In the genomic region with DNA sequence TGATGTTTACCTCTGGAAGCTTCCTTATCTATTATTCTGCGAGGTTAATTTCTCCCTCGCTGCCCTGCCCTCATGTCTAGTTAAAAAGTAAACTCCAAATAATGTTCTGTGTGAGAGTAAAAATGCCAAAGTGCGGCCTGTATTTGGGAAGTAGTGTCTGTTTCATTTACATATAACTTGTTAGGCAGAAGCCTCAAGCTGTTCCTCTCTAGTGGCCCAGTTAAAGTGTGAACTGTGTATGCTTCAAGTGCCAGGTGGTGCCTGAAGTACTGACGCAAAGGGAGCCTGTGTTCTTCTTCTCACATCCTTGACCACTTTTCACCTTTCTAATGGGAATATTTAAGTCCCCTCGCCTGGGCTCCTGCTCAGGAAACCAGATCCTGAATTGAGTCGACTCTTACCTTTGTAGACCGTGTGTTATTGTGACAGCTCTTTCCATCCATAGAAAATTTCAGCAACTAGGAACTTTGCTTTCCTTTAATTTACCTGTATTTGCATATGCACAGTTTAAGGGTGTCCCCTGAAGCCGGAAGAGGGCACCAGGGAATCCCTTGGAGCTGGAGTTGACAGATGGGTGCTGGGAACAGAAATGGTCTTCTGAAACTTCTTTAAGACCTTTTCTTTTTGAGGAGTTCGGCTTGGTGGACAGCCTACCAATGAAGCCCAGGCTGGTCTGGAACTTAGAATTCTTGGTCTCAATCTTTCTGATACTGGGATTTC, we compare ENCODE assay signal across 8 mouse cellular contexts. TPM values are rescaled to one million over a fixed set of nuclear protein-coding genes. Genes with fewer than 3 reads are reported as not detected.
DNase-seq lines count a peak whose midpoint lies in the region; ATAC-seq and TF ChIP-seq lines count a peak whose summit lies in the region.

No protein-coding gene starts in this region.

- TF ChIP-seq CTCF in thymus, adult 2 months (IDR thresholded peaks at IDR 0.05; ENCODE audit: borderline replicate concordance, control insufficient read depth, extremely low read depth, insufficient read depth, low read length, poor library complexity): no peak
- no peak for TF ChIP-seq CTCF in small intestine, adult 2 months (IDR thresholded peaks at IDR 0.05; ENCODE audit: extremely low read depth, insufficient read length, insufficient replicate concordance, low read depth, low read length)

- H3K4me1 ChIP-seq in thymus, adult 2 months (replicated peaks; ENCODE audit: control insufficient read depth, insufficient read depth, low read length): peaks cover 5% of the 10 kb centered on the region; the same call in 1 of the 2 replicates
- peaks cover 21% of the 10 kb centered on the region for H3K4me1 ChIP-seq in hindbrain, embryonic 10.5 days (replicated peaks)
- H3K4me1 ChIP-seq in limb, embryonic 14.5 days (ENCODE audit: control insufficient read depth, insufficient read depth, low read length): peaks cover 8% of the 10 kb centered on the region; the same call in 1 of the 2 replicates
- H3K4me1 ChIP-seq in small intestine, adult 2 months (ENCODE audit: control insufficient read depth, insufficient read depth, insufficient read length, low read length): peaks cover 14% of the 10 kb centered on the region; the same call in 1 of the 2 replicates

- WGBS in thymus, adult 2 months: 44% methylated on average over 9 of the region's 9 CpGs
- WGBS in hindbrain, embryonic 10.5 days: 44% methylated on average over 9 of the region's 9 CpGs
- 31% methylated on average over 9 of the region's 9 CpGs for WGBS in limb, embryonic 14.5 days
- 22% methylated on average over 9 of the region's 9 CpGs for WGBS in small intestine, adult 2 months

- H3K36me3 ChIP-seq in thymus, adult 2 months (ENCODE audit: control insufficient read depth, insufficient read depth, low read length): no peaks in the 10 kb centered on the region
- peaks cover 6% of the 10 kb centered on the region; the same call in 1 of the 2 replicates for H3K36me3 ChIP-seq in hindbrain, embryonic 10.5 days
- peaks cover 3% of the 10 kb centered on the region; the same call in 1 of the 2 replicates for H3K36me3 ChIP-seq in limb, embryonic 14.5 days (ENCODE audit: control insufficient read depth, insufficient read depth, low read length)
- no peaks in the 10 kb centered on the region for H3K36me3 ChIP-seq in small intestine, adult 2 months (ENCODE audit: control insufficient read depth, insufficient read depth, low read length)

- no peak overlapping the region for H3K4me3 ChIP-seq in thymus, adult 2 months (ENCODE audit: control insufficient read depth, insufficient read depth, low read length)
- H3K4me3 ChIP-seq in hindbrain, embryonic 10.5 days: peak overlapping the region; percentile 85
- peak overlapping the region; percentile 80 for H3K4me3 ChIP-seq in limb, embryonic 14.5 days (replicated peaks; ENCODE audit: low read length)
- H3K4me3 ChIP-seq in small intestine, adult 2 months (ENCODE audit: low read depth, low read length): peak overlapping the region; percentile 90; the same call in 1 of the 2 replicates

- DNase-seq in embryo, embryonic 11 days: peak; percentile 3
- DNase-seq in embryo, embryonic 10 days (ENCODE audit: low spot score): no peak
- peak; percentile 5 for DNase-seq in thymus, adult 2 months
- DNase-seq in thymus, postnatal 4 days: no peak
- no peak for DNase-seq in hindbrain, embryonic 10.5 days (ENCODE audit: low spot score)
- DNase-seq in limb, embryonic 14.5 days (ENCODE audit: low spot score): no peak
- DNase-seq in layer of hippocampus, postnatal 14 days (ENCODE audit: low spot score in 2 of 2): no peak

- peak overlapping the region; percentile 79 for H3K9ac ChIP-seq in limb, embryonic 14.5 days (ENCODE audit: low read depth, low read length, severe bottlenecking)

- H3K4me2 ChIP-seq in limb, embryonic 14.5 days (replicated peaks; ENCODE audit: low read depth, low read length, severe bottlenecking): peak overlapping the region; percentile 65

- H3K9me3 ChIP-seq in hindbrain, embryonic 10.5 days: no peaks in the 10 kb centered on the region
- H3K9me3 ChIP-seq in limb, embryonic 14.5 days (ENCODE audit: control insufficient read depth, low read length): no peaks in the 10 kb centered on the region

- no peak for ATAC-seq in limb, embryonic 14.5 days (ENCODE audit: low FRiP score, low read depth)

- H3K27me3 ChIP-seq in thymus, adult 2 months (ENCODE audit: control insufficient read depth, insufficient read depth, low read length): no peaks in the 10 kb centered on the region
- H3K27me3 ChIP-seq in hindbrain, embryonic 10.5 days (ENCODE audit: insufficient read depth, poor library complexity, severe bottlenecking): no peaks in the 10 kb centered on the region
- H3K27me3 ChIP-seq in limb, embryonic 14.5 days (ENCODE audit: control insufficient read depth, insufficient read depth, low read length): no peaks in the 10 kb centered on the region
- no peaks in the 10 kb centered on the region for H3K27me3 ChIP-seq in small intestine, adult 2 months (ENCODE audit: control insufficient read depth, insufficient read depth, low read length)

- no peak overlapping the region for H3K27ac ChIP-seq in thymus, adult 2 months (ENCODE audit: control insufficient read depth, insufficient read depth, low read length)
- 0 out of 2 replicates have a peak overlapping the region, but pooled peaks have one; percentile 84 for H3K27ac ChIP-seq in hindbrain, embryonic 10.5 days
- no peak overlapping the region for H3K27ac ChIP-seq in limb, embryonic 14.5 days (replicated peaks; ENCODE audit: low read depth, low read length)
- H3K27ac ChIP-seq in small intestine, adult 2 months (ENCODE audit: insufficient read depth, low read depth, low read length): peak overlapping the region; percentile 20; the same call in 1 of the 2 replicates

- no peak for TF ChIP-seq POLR2A in thymus, adult 2 months (IDR thresholded peaks at IDR 0.05; ENCODE audit: control insufficient read depth, extremely low read depth, insufficient read depth, low read length, poor library complexity)
- TF ChIP-seq POLR2A in limb, embryonic 14.5 days (IDR thresholded peaks at IDR 0.05; ENCODE audit: borderline replicate concordance, extremely low read depth, insufficient read depth, insufficient read length): no peak
- TF ChIP-seq POLR2A in small intestine, adult 2 months (IDR thresholded peaks at IDR 0.05; ENCODE audit: low read depth, low read length): no peak

RNA-seq across cellular contexts. Expression of gene Pi4ka, which starts 0.6 kb away (rescaled TPM):
- 75.5 and 78.4 TPM in 2 replicates for polyA plus RNA-seq in thymus, adult 2 months (2012; rRNA removed)
- polyA plus RNA-seq in hindbrain, embryonic 10.5 days (2016; fragmentation: Nextera tagmentation; extraction: Ambion mirVana): 38.8 and 48.4 TPM in 2 replicates
- 62.3 and 74.3 TPM in 2 replicates for polyA plus RNA-seq in limb, embryonic 14.5 days (2012; rRNA removed)
- polyA plus RNA-seq in limb, embryonic 14.5 days (2014; fragmentation: Nextera tagmentation; extraction: Ambion mirVana): 36.5 and 37.5 TPM in 2 replicates
- polyA plus RNA-seq in small intestine, adult 2 months (2012; rRNA removed): 19.2 and 56.9 TPM in 2 replicates
- 100 to 1,000 TPM; 222 to 236 TPM for total RNA-seq in layer of hippocampus, postnatal 14 days (2021)

RNA-seq across cellular contexts. Expression of gene Snap29, which starts 0.9 kb away (rescaled TPM):
- polyA plus RNA-seq in thymus, adult 2 months (2012; rRNA removed): 7.5 and 8.1 TPM in 2 replicates
- 11.9 and 12.9 TPM in 2 replicates for polyA plus RNA-seq in hindbrain, embryonic 10.5 days (2016; fragmentation: Nextera tagmentation; extraction: Ambion mirVana)
- 9.0 and 9.7 TPM in 2 replicates for polyA plus RNA-seq in limb, embryonic 14.5 days (2012; rRNA removed)
- 6.6 and 7.8 TPM in 2 replicates for polyA plus RNA-seq in limb, embryonic 14.5 days (2014; fragmentation: Nextera tagmentation; extraction: Ambion mirVana)
- 3.8 and 7.5 TPM in 2 replicates for polyA plus RNA-seq in small intestine, adult 2 months (2012; rRNA removed)
- 10 to 100 TPM; 27.3 to 31.2 TPM for total RNA-seq in layer of hippocampus, postnatal 14 days (2021)

RNA-seq across cellular contexts. Expression of gene Crkl, which starts 45.1 kb away (rescaled TPM):
- 147 and 200 TPM in 2 replicates for polyA plus RNA-seq in thymus, adult 2 months (2012; rRNA removed)
- polyA plus RNA-seq in hindbrain, embryonic 10.5 days (2016; fragmentation: Nextera tagmentation; extraction: Ambion mirVana): 75.8 and 81.5 TPM in 2 replicates
- polyA plus RNA-seq in limb, embryonic 14.5 days (2012; rRNA removed): 36.6 and 65.3 TPM in 2 replicates
- 62.9 and 70.7 TPM in 2 replicates for polyA plus RNA-seq in limb, embryonic 14.5 days (2014; fragmentation: Nextera tagmentation; extraction: Ambion mirVana)
- 33.5 and 47.3 TPM in 2 replicates for polyA plus RNA-seq in small intestine, adult 2 months (2012; rRNA removed)
- total RNA-seq in layer of hippocampus, postnatal 14 days (2021): 10 to 100 TPM; 37.3 to 37.4 TPM

Comparison
In these comparisons a context has a peak if more than half of its experiments do, and no peak if none do; other contexts are left out.
1. DNase-seq: peak in embryo, embryonic 11 days (single experiment) and thymus, adult 2 months (single experiment); none in embryo, embryonic 10 days (single experiment), thymus, postnatal 4 days (single experiment), hindbrain, embryonic 10.5 days (single experiment), limb, embryonic 14.5 days (single experiment) and layer of hippocampus, postnatal 14 days (0 of 2).
2. H3K27ac ChIP-seq: peak in hindbrain, embryonic 10.5 days (single experiment) and small intestine, adult 2 months (single experiment); none in thymus, adult 2 months (single experiment) and limb, embryonic 14.5 days (single experiment).